Mouse (Mus musculus) brain, embryonic 14.5 days (tissue): Measurements from ENCODE around the gene Bnc1.

Experiments
- CTCF ChIP-seq: fragments of 200-500 bp; IDR thresholded peaks from 2 replicates; pipeline ENCODE4 v1.5.1; 2012; ENCODE audit warnings: inconsistent platforms, mild to moderate bottlenecking, moderate library complexity, borderline replicate concordance; ENCODE audit not compliant: insufficient read depth, insufficient read length; ENCODE audit errors: extremely low read depth
- POLR2A ChIP-seq: fragments of 200-500 bp; IDR thresholded peaks from 2 replicates; pipeline ENCODE4 v1.6.1; 2012; ENCODE audit warnings: mild to moderate bottlenecking, inconsistent platforms, borderline replicate concordance; ENCODE audit not compliant: poor library complexity, insufficient read depth, insufficient read length, severe bottlenecking; ENCODE audit errors: extremely low read depth

- TF ChIP-seq CTCF (no peak), POLR2A (no peak)
Observed at GRCm38 (mm10) chr7:81921379-81921952, 70.6 kb downstream of the Bnc1 start.
